Mouse (Mus musculus): ENCODE data around the gene Phactr2. TPM values are rescaled to one million over a fixed set of nuclear protein-coding genes. Genes with fewer than 3 reads are reported as not detected.
"Not testable (repeated sequence)": the region's sequence is repeated elsewhere in the genome, so short reads cannot be mapped to it uniquely, and the experiment has no call there.

Phactr2 gene
- polyA plus RNA-seq, 2 experiments = 1.5 to 3.5 TPM

GRCm38 (mm10) chr10:13196872-13197507, 277.2 kb downstream of the Phactr2 start:
- no peaks in the 10 kb centered on the region for H3K36me3 ChIP-seq (replicated peaks; ENCODE audit: control insufficient read depth, insufficient read depth, low read depth)
- ATAC-seq (ENCODE audit: insufficient read depth) (no peak), DNase-seq (ENCODE audit: low read depth in 3 of 3, low spot score in 3 of 3) (no peak)
- no peak overlapping the region for H3K27ac ChIP-seq
- H3K4me3 ChIP-seq (ENCODE audit: insufficient read depth in 1 of 2, low read depth in 2 of 2, low read length in 2 of 2) = no peak overlapping the region
- no peak overlapping the region for H3K9ac ChIP-seq (replicated peaks)
- no peak for TF ChIP-seq EP300 (IDR thresholded peaks at IDR 0.05; ENCODE audit: low read depth)
- TF ChIP-seq CTCF (IDR thresholded peaks at IDR 0.05; ENCODE audit: low read depth) = no peak
- no peaks in the 10 kb centered on the region for H3K9me3 ChIP-seq (ENCODE audit: control insufficient read depth, low read length)
- no peaks in the 10 kb centered on the region for H3K27me3 ChIP-seq (ENCODE audit: control insufficient read depth, insufficient read depth, low read length)
- H3K4me2 ChIP-seq (ENCODE audit: low read depth) = no peak overlapping the region
- 68% methylated on average over 8 of the region's 8 CpGs for WGBS (ENCODE audit: insufficient replicate concordance)
- peaks cover 7 to 19% of the 10 kb centered on the region in 2 experiments for H3K4me1 ChIP-seq (replicated peaks; ENCODE audit: control insufficient read depth in 2 of 2, insufficient read depth in 2 of 2, low read length in 1 of 2)

GRCm38 (mm10) chr10:13193496-13193895, 280.7 kb downstream of the Phactr2 start:
- DNase-seq (ENCODE audit: low read depth in 3 of 3, low spot score in 3 of 3); H3K36me3 ChIP-seq (replicated peaks; ENCODE audit: control insufficient read depth, insufficient read depth, low read depth); H3K27me3 ChIP-seq (ENCODE audit: control insufficient read depth, insufficient read depth, low read length); H3K27ac ChIP-seq; H3K9me3 ChIP-seq (ENCODE audit: control insufficient read depth, low read length); H3K9ac ChIP-seq (replicated peaks); ATAC-seq (ENCODE audit: insufficient read depth): not testable (repeated sequence)
- Histone ChIP-seq H3K4me1 (replicated peaks; ENCODE audit: control insufficient read depth in 2 of 2, insufficient read depth in 2 of 2, low read length in 1 of 2) (peaks cover 4 to 11% of the 10 kb centered on the region in 2 experiments), H3K4me2 (ENCODE audit: low read depth) (peak overlapping the region; percentile 78), H3K4me3 (ENCODE audit: insufficient read depth in 1 of 2, low read depth in 2 of 2, low read length in 2 of 2) (peak overlapping the region in 1 of 2 experiments; percentile 70; a peak in 2 of 4 replicates)
- 78% methylated on average over 7 of the region's 7 CpGs for WGBS (ENCODE audit: insufficient replicate concordance)

GRCm38 (mm10) chr10:13192731-13193351, 281.4 kb downstream of the Phactr2 start, which contains the start of gene Ltv1:
Ltv1 (minus strand) TSS chr10:13193168.
- H3K27me3 ChIP-seq (ENCODE audit: control insufficient read depth, insufficient read depth, low read length) = no peaks in the 10 kb centered on the region
- DNase-seq (ENCODE audit: low read depth in 3 of 3, low spot score in 3 of 3) = peak; percentile 85 to 91 (median 89)
- ATAC-seq (ENCODE audit: insufficient read depth) = peak; percentile 100
- peak within 1 kb of the TSS; percentile 69 to 70 for H3K4me3 ChIP-seq (ENCODE audit: insufficient read depth in 1 of 2, low read depth in 2 of 2, low read length in 2 of 2)
- H3K9ac ChIP-seq (replicated peaks) = peak within 1 kb of the TSS; percentile 66
- TF ChIP-seq CTCF (IDR thresholded peaks at IDR 0.05; ENCODE audit: low read depth) = no peak
- TF ChIP-seq EP300 (IDR thresholded peaks at IDR 0.05; ENCODE audit: low read depth) = no peak
- WGBS (ENCODE audit: insufficient replicate concordance) = under 1% methylated on average over 43 of the region's 43 CpGs
- H3K36me3 ChIP-seq (replicated peaks; ENCODE audit: control insufficient read depth, insufficient read depth, low read depth) = peaks cover 8% of the 10 kb centered on the region
- peaks cover 4 to 11% of the 10 kb centered on the region in 2 experiments for H3K4me1 ChIP-seq (replicated peaks; ENCODE audit: control insufficient read depth in 2 of 2, insufficient read depth in 2 of 2, low read length in 1 of 2)
- H3K9me3 ChIP-seq (ENCODE audit: control insufficient read depth, low read length) = no peaks in the 10 kb centered on the region
- peak within 1 kb of the TSS; percentile 78 for H3K4me2 ChIP-seq (ENCODE audit: low read depth)
- peak within 1 kb of the TSS; percentile 32 for H3K27ac ChIP-seq

GRCm38 (mm10) chr10:13189881-13190280, 284.3 kb downstream of the Phactr2 start:
- DNase-seq (ENCODE audit: low read depth in 3 of 3, low spot score in 3 of 3) (no peak), ATAC-seq (ENCODE audit: insufficient read depth) (no peak)
- no peak overlapping the region for H3K9ac ChIP-seq (replicated peaks)
- H3K4me1 ChIP-seq (replicated peaks; ENCODE audit: control insufficient read depth in 2 of 2, insufficient read depth in 2 of 2, low read length in 1 of 2) = peaks cover 4 to 9% of the 10 kb centered on the region in 2 experiments
- no peak overlapping the region for H3K4me2 ChIP-seq (ENCODE audit: low read depth)
- no peak for TF ChIP-seq CTCF (IDR thresholded peaks at IDR 0.05; ENCODE audit: low read depth)
- no peak for TF ChIP-seq EP300 (IDR thresholded peaks at IDR 0.05; ENCODE audit: low read depth)
- WGBS (ENCODE audit: insufficient replicate concordance) = 87% methylated on average over 5 of the region's 5 CpGs
- H3K4me3 ChIP-seq (ENCODE audit: insufficient read depth in 1 of 2, low read depth in 2 of 2, low read length in 2 of 2) = no peak overlapping the region
- no peaks in the 10 kb centered on the region for H3K9me3 ChIP-seq (ENCODE audit: control insufficient read depth, low read length)
- no peaks in the 10 kb centered on the region for H3K27me3 ChIP-seq (ENCODE audit: control insufficient read depth, insufficient read depth, low read length)
- no peak overlapping the region for H3K27ac ChIP-seq
- peaks cover 8% of the 10 kb centered on the region for H3K36me3 ChIP-seq (replicated peaks; ENCODE audit: control insufficient read depth, insufficient read depth, low read depth)

- H3K9ac ChIP-seq (replicated peaks) = no peak overlapping the region
- TF ChIP-seq CTCF (IDR thresholded peaks at IDR 0.05; ENCODE audit: low read depth) (no peak), EP300 (IDR thresholded peaks at IDR 0.05; ENCODE audit: low read depth) (no peak)
- no peak overlapping the region for H3K27ac ChIP-seq
- ATAC-seq (ENCODE audit: insufficient read depth) (no peak), DNase-seq (ENCODE audit: low read depth in 3 of 3, low spot score in 3 of 3) (no peak)
- 76% methylated on average over 3 of the region's 3 CpGs for WGBS (ENCODE audit: insufficient replicate concordance)
- H3K27me3 ChIP-seq (ENCODE audit: control insufficient read depth, insufficient read depth, low read length) = no peaks in the 10 kb centered on the region
- H3K9me3 ChIP-seq (ENCODE audit: control insufficient read depth, low read length) = no peaks in the 10 kb centered on the region
- H3K4me2 ChIP-seq (ENCODE audit: low read depth) = no peak overlapping the region
- no peak overlapping the region for H3K4me3 ChIP-seq (ENCODE audit: insufficient read depth in 1 of 2, low read depth in 2 of 2, low read length in 2 of 2)
- H3K36me3 ChIP-seq (replicated peaks; ENCODE audit: control insufficient read depth, insufficient read depth, low read depth) = peaks cover 13% of the 10 kb centered on the region
- no peaks in the 10 kb centered on the region; a peak in 1 of 4 replicates for H3K4me1 ChIP-seq (replicated peaks; ENCODE audit: control insufficient read depth in 2 of 2, insufficient read depth in 2 of 2, low read length in 1 of 2)
Observed at GRCm38 (mm10) chr10:13186754-13187153, 287.5 kb downstream of the Phactr2 start.

Data from liver, embryonic 14.5 days (tissue).